Mouse (Mus musculus) kidney, embryonic 14.5 days (tissue): ENCODE results near the gene Mcm9. TPM values are rescaled to one million over a fixed set of nuclear protein-coding genes. Genes with fewer than 3 reads are reported as not detected.

Experiments
- ATAC-seq: fragments of 200-750 bp; cut with Nextera tagmentation; 2 replicates; pipeline ENCODE4 v1.8.0; 2017; ENCODE audit warnings: moderate number of reproducible peaks, mild to moderate bottlenecking, moderate TSS enrichment, moderate library complexity; ENCODE audit not compliant: low FRiP score, low TSS enrichment
- H3K27ac ChIP-seq: fragments of 300-500 bp; sonication (generic); 2 replicates; pipeline ENCODE4 v1.5.1; 2014; ENCODE audit warnings: low read depth, mild to moderate bottlenecking, low read length, moderate library complexity, mixed read lengths
- H3K27me3 ChIP-seq: fragments of 300-500 bp; sonication (generic); 2 replicates; pipeline ENCODE4 v1.6.1; 2014; ENCODE audit warnings: mild to moderate bottlenecking, low read length; ENCODE audit not compliant: control insufficient read depth, insufficient read depth
- H3K36me3 ChIP-seq: fragments of 300-500 bp; sonication (generic); 2 replicates; pipeline ENCODE4 v1.6.1; 2014; ENCODE audit warnings: low read length, mixed read lengths; ENCODE audit not compliant: control insufficient read depth, insufficient read depth
- H3K4me1 ChIP-seq: fragments of 300-500 bp; sonication (generic); 2 replicates; pipeline ENCODE4 v1.6.1; 2014; ENCODE audit warnings: low read length, mixed read lengths; ENCODE audit not compliant: control insufficient read depth, insufficient read depth
- H3K4me2 ChIP-seq: fragments of 300-500 bp; sonication (generic); replicated peaks from 2 replicates; pipeline ENCODE4 v1.6.1; 2014; ENCODE audit warnings: low read depth, mild to moderate bottlenecking, low read length
- H3K4me3 ChIP-seq: fragments of 300-500 bp; sonication (generic); 2 replicates; pipeline ENCODE4 v1.5.1; 2014; ENCODE audit warnings: mild to moderate bottlenecking, low read length
- H3K9ac ChIP-seq: fragments of 300-500 bp; sonication (generic); 2 replicates; pipeline ENCODE4 v1.6.1; 2014; ENCODE audit warnings: low read depth, mild to moderate bottlenecking, low read length, moderate library complexity
- H3K9me3 ChIP-seq: fragments of 300-500 bp; sonication (generic); 2 replicates; pipeline ENCODE4 v1.6.1; 2016; ENCODE audit warnings: low read length; ENCODE audit not compliant: control insufficient read depth
- WGBS: fragments of 180-500 bp; shearing (Covaris S2); extraction: QIAGEN DNeasy Blood & Tissue Kit; methylation state at CpG from one replicate; pipeline ENCODE4 v1.1.7; 2014; 5-methylcytosine and 5-hydroxymethylcytosine counted together
- polyA plus RNA-seq: library from polyadenylated mRNA; unstranded; fragments of >200 nt; fragmentation: Nextera tagmentation; extraction: Ambion mirVana; gene quantifications from 2 replicates; pipeline ENCODE4 v1.2.1, GENCODE M21; 2014

The Mcm9 gene
- polyA plus RNA-seq, 1 experiment from 2014 or later, result 18.8 TPM

GRCm38 (mm10) chr10:53532297-53532696 lies 97.9 kb downstream of the Mcm9 start:
- H3K36me3 ChIP-seq, result 0 out of 2 replicates have a peak, but pooled peaks cover 3% of the 10 kb centered on the region
- WGBS, result 78% methylated on average over 5 of the region's 5 CpGs
- ATAC-seq, result no peak
- no peak overlapping the region for H3K4me2 ChIP-seq
- H3K27me3 ChIP-seq, result no peaks in the 10 kb centered on the region
- H3K27ac ChIP-seq, result no peak overlapping the region
- no peak overlapping the region for H3K4me3 ChIP-seq
- H3K4me1 ChIP-seq, result no peaks in the 10 kb centered on the region
- H3K9me3 ChIP-seq, result no peaks in the 10 kb centered on the region
- no peak overlapping the region for H3K9ac ChIP-seq

- no peak overlapping the region for H3K9ac ChIP-seq
- 31% methylated on average over 6 of the region's 6 CpGs for WGBS
- no peaks in the 10 kb centered on the region for H3K27me3 ChIP-seq
- no peak overlapping the region for H3K4me3 ChIP-seq
- H3K9me3 ChIP-seq, result peaks cover 4% of the 10 kb centered on the region; the same call in 1 of the 2 replicates
- no peak overlapping the region for H3K4me2 ChIP-seq
- no peaks in the 10 kb centered on the region for H3K4me1 ChIP-seq
- no peak overlapping the region for H3K27ac ChIP-seq
- no peaks in the 10 kb centered on the region for H3K36me3 ChIP-seq
- peak; percentile 80; the same call in 1 of the 2 replicates for ATAC-seq
Observed at GRCm38 (mm10) chr10:53527838-53528773, 102.1 kb downstream of the Mcm9 start.

- Histone ChIP-seq H3K4me2 (no peak overlapping the region), H3K9ac (no peak overlapping the region), H3K9me3 (peaks cover 4% of the 10 kb centered on the region; the same call in 1 of the 2 replicates), H3K27ac (no peak overlapping the region), H3K4me1 (no peaks in the 10 kb centered on the region), H3K27me3 (no peaks in the 10 kb centered on the region), H3K36me3 (no peaks in the 10 kb centered on the region), H3K4me3 (no peak overlapping the region)
- WGBS, result 87% methylated on average over 3 of the region's 3 CpGs
- ATAC-seq, result no peak
Observed at GRCm38 (mm10) chr10:53527344-53527743, 102.9 kb downstream of the Mcm9 start.

- WGBS, result 87% methylated on average over 2 of the region's 2 CpGs
- Histone ChIP-seq H3K4me1 (no peaks in the 10 kb centered on the region), H3K27me3 (no peaks in the 10 kb centered on the region), H3K9ac (no peak overlapping the region), H3K27ac (no peak overlapping the region), H3K4me2 (no peak overlapping the region), H3K36me3 (no peaks in the 10 kb centered on the region), H3K9me3 (peaks cover 4% of the 10 kb centered on the region; the same call in 1 of the 2 replicates), H3K4me3 (no peak overlapping the region)
- ATAC-seq, result no peak
Observed at GRCm38 (mm10) chr10:53526350-53526749, 103.9 kb downstream of the Mcm9 start.

GRCm38 (mm10) chr10:53525265-53525976 lies 104.8 kb downstream of the Mcm9 start:
- Histone ChIP-seq H3K27me3 (no peaks in the 10 kb centered on the region), H3K9ac (no peak overlapping the region), H3K4me3 (no peak overlapping the region), H3K4me1 (no peaks in the 10 kb centered on the region), H3K36me3 (no peaks in the 10 kb centered on the region), H3K27ac (no peak overlapping the region), H3K4me2 (no peak overlapping the region), H3K9me3 (peaks cover 4% of the 10 kb centered on the region; the same call in 1 of the 2 replicates)
- ATAC-seq, result no peak
- 86% methylated on average over 3 of the region's 3 CpGs for WGBS

GRCm38 (mm10) chr10:53519068-53519954 lies 110.9 kb downstream of the Mcm9 start:
- WGBS, result 37% methylated on average over 14 of the region's 14 CpGs
- H3K27ac ChIP-seq, result peak overlapping the region; percentile 59; the same call in 1 of the 2 replicates
- no peaks in the 10 kb centered on the region for H3K36me3 ChIP-seq
- no peak overlapping the region for H3K9ac ChIP-seq
- no peak overlapping the region for H3K4me2 ChIP-seq
- ATAC-seq, result peak; percentile 66; the same call in 1 of the 2 replicates
- no peak overlapping the region for H3K4me3 ChIP-seq
- peaks cover 12% of the 10 kb centered on the region; the same call in 1 of the 2 replicates for H3K4me1 ChIP-seq
- no peaks in the 10 kb centered on the region for H3K9me3 ChIP-seq
- no peaks in the 10 kb centered on the region for H3K27me3 ChIP-seq

- Histone ChIP-seq H3K27ac (peak overlapping the region; percentile 59; the same call in 1 of the 2 replicates), H3K9me3 (no peaks in the 10 kb centered on the region), H3K4me2 (no peak overlapping the region), H3K36me3 (no peaks in the 10 kb centered on the region), H3K4me3 (no peak overlapping the region), H3K4me1 (peaks cover 12% of the 10 kb centered on the region; the same call in 1 of the 2 replicates), H3K9ac (no peak overlapping the region), H3K27me3 (no peaks in the 10 kb centered on the region)
- 59% methylated on average over 8 of the region's 8 CpGs for WGBS
- ATAC-seq, result no peak
Observed at GRCm38 (mm10) chr10:53518599-53518913, 111.7 kb downstream of the Mcm9 start.

- no peak overlapping the region for H3K4me3 ChIP-seq
- no peak overlapping the region for H3K9ac ChIP-seq
- no peak overlapping the region for H3K4me2 ChIP-seq
- 71% methylated on average over 14 of the region's 14 CpGs for WGBS
- ATAC-seq, result no peak
- H3K36me3 ChIP-seq, result no peaks in the 10 kb centered on the region
- no peaks in the 10 kb centered on the region for H3K27me3 ChIP-seq
- H3K27ac ChIP-seq, result no peak overlapping the region
- peaks cover 12% of the 10 kb centered on the region; the same call in 1 of the 2 replicates for H3K4me1 ChIP-seq
- H3K9me3 ChIP-seq, result no peaks in the 10 kb centered on the region
Observed at GRCm38 (mm10) chr10:53517770-53518598, 112.3 kb downstream of the Mcm9 start.
